In genomic region chr4:81310168-81310474, GRCm38 (mm10) we compare ENCODE assay signal across 10 mouse cellular contexts.
DNase-seq lines count a peak whose midpoint lies in the region; ATAC-seq and TF ChIP-seq lines count a peak whose summit lies in the region.
"Had no signal": no experiment of that assay in that cellular context is flagged by ENCODE, and none has a peak within 500 bp of the region (broad histone marks: within the 10 kb centered on the region; RNA-seq: fewer than 3 reads in every experiment).

No protein-coding gene starts in this region.

- no peak overlapping the region for H3K9ac ChIP-seq in kidney, embryonic 15.5 days
- no peak overlapping the region for H3K9ac ChIP-seq in limb, embryonic 13.5 days

- H3K27me3 ChIP-seq in kidney, embryonic 15.5 days, result no peaks in the 10 kb centered on the region
- H3K27me3 ChIP-seq in limb, embryonic 13.5 days, result no peaks in the 10 kb centered on the region

- no peak overlapping the region for H3K4me2 ChIP-seq in kidney, embryonic 15.5 days
- no peak overlapping the region for H3K4me2 ChIP-seq in limb, embryonic 13.5 days (replicated peaks)

- H3K27ac ChIP-seq in kidney, embryonic 15.5 days, result peak overlapping the region; percentile 71; the same call in 1 of the 2 replicates
- peak overlapping the region; percentile 45 for H3K27ac ChIP-seq in limb, embryonic 13.5 days

- no peak for TF ChIP-seq POLR2A in brain, embryonic 14.5 days (IDR thresholded peaks at IDR 0.05; ENCODE audit: borderline replicate concordance, extremely low read depth, insufficient read depth, insufficient read length, poor library complexity, severe bottlenecking)

- no peak for ATAC-seq in kidney, embryonic 15.5 days (replicated peaks; ENCODE audit: low FRiP score)
- no peak for ATAC-seq in limb, embryonic 13.5 days (ENCODE audit: low FRiP score, low read depth)
- ATAC-seq: activated CD4-positive, CD25-positive, alpha-beta regulatory T cell, adult 4 months had no signal

- H3K4me1 ChIP-seq in kidney, embryonic 15.5 days, result peaks cover 9% of the 10 kb centered on the region
- peaks cover 41% of the 10 kb centered on the region for H3K4me1 ChIP-seq in limb, embryonic 13.5 days

- WGBS in kidney, embryonic 15.5 days, result 58% methylated on average over 2 of the region's 2 CpGs
- 76% methylated on average over 2 of the region's 2 CpGs for WGBS in limb, embryonic 13.5 days

- no peaks in the 10 kb centered on the region for H3K9me3 ChIP-seq in kidney, embryonic 15.5 days (replicated peaks)
- H3K9me3 ChIP-seq in limb, embryonic 13.5 days, result no peaks in the 10 kb centered on the region; the same call in 1 of the 2 replicates

- DNase-seq in kidney, postnatal 36 days, result no peak
- peak; percentile 77 for DNase-seq in NIH3T3 (ENCODE audit: low read depth)
- peak; percentile 17 for DNase-seq in brain, embryonic 14.5 days (ENCODE audit: low read depth)
- DNase-seq in thymus, postnatal 14 days, result no peak
- DNase-seq in right cerebral cortex, postnatal 36 days (ENCODE audit: low spot score in 2 of 2), result no peak
- DNase-seq: cerebellum, adult 18-20 months; kidney, postnatal 10 days had no signal

- TF ChIP-seq CTCF in brain, embryonic 14.5 days (IDR thresholded peaks at IDR 0.05; ENCODE audit: borderline replicate concordance, extremely low read depth, insufficient read depth, insufficient read length), result no peak

- no peak overlapping the region for H3K4me3 ChIP-seq in kidney, embryonic 15.5 days (replicated peaks)
- no peak overlapping the region for H3K4me3 ChIP-seq in limb, embryonic 13.5 days

- peaks cover 16% of the 10 kb centered on the region for H3K36me3 ChIP-seq in kidney, embryonic 15.5 days
- peaks cover 30% of the 10 kb centered on the region for H3K36me3 ChIP-seq in limb, embryonic 13.5 days

Comparison
In these comparisons a context has a peak if more than half of its experiments do, and no peak if none do; other contexts are left out.
1. DNase-seq: peak in NIH3T3 (single experiment) and brain, embryonic 14.5 days (single experiment); none in kidney, postnatal 36 days (0 of 2), thymus, postnatal 14 days (single experiment) and right cerebral cortex, postnatal 36 days (0 of 2).